In genomic region chr3:98895071-98895601, GRCm38 (mm10) we compare ENCODE assay signal across 8 mouse cellular contexts. TPM values are rescaled to one million over a fixed set of nuclear protein-coding genes. Genes with fewer than 3 reads are reported as not detected.
DNase-seq lines count a peak whose midpoint lies in the region; ATAC-seq lines count a peak whose summit lies in the region.

No protein-coding gene starts in this region.

- no peak overlapping the region for H3K27ac ChIP-seq in forebrain, embryonic 13.5 days
- H3K27ac ChIP-seq in midbrain, embryonic 16.5 days (ENCODE audit: low read length) = no peak overlapping the region

- H3K27me3 ChIP-seq in forebrain, embryonic 13.5 days = no peaks in the 10 kb centered on the region
- H3K27me3 ChIP-seq in midbrain, embryonic 16.5 days (ENCODE audit: control insufficient read depth, insufficient read depth, low read depth, low read length) = no peaks in the 10 kb centered on the region

- intact Hi-C loops in left cerebral cortex, postnatal 14 days (cut with DNase I) = loop anchor here (5.0 to 10.0 kb wide), 2 partner anchors 1042 to 1270 kb away; partner anchors contain the start of genes Gdap2 and Wdr3
- intact Hi-C loops in left cerebral cortex, postnatal 36 days (cut with DNase I) = loop anchor here (5.0 kb wide), 1 partner anchor 1042 kb away; no protein-coding TSS in a partner anchor

- ATAC-seq in forebrain, embryonic 13.5 days = 0 out of 2 replicates have a peak, but pooled peaks have one; percentile 45
- ATAC-seq in midbrain, embryonic 16.5 days = peak; percentile 82

- no peak overlapping the region for H3K4me3 ChIP-seq in forebrain, embryonic 13.5 days
- no peak overlapping the region for H3K4me3 ChIP-seq in midbrain, embryonic 16.5 days (ENCODE audit: low read depth, low read length)

- DNase-seq in left cerebral cortex, postnatal 14 days (ENCODE audit: low spot score in 2 of 2) = peak; percentile 15 to 39
- no peak for DNase-seq in left cerebral cortex, postnatal 36 days (ENCODE audit: low spot score in 2 of 2)
- DNase-seq in adrenal gland, postnatal 10 days = peak; percentile 25
- DNase-seq in kidney, adult 8-10 months = peak; percentile 30 to 50
- no peak for DNase-seq in thymus, postnatal 4 days
- no peak for DNase-seq in right cerebral cortex, postnatal 14 days

- 45% methylated on average over 10 of the region's 10 CpGs for WGBS in forebrain, embryonic 13.5 days
- 40% methylated on average over 10 of the region's 10 CpGs for WGBS in midbrain, embryonic 16.5 days

- H3K9ac ChIP-seq in forebrain, embryonic 13.5 days = no peak overlapping the region
- no peak overlapping the region for H3K9ac ChIP-seq in midbrain, embryonic 16.5 days (ENCODE audit: low read depth, low read length)

- H3K36me3 ChIP-seq in forebrain, embryonic 13.5 days (ENCODE audit: poor library complexity, severe bottlenecking) = no peaks in the 10 kb centered on the region
- H3K36me3 ChIP-seq in midbrain, embryonic 16.5 days (ENCODE audit: control insufficient read depth, insufficient read depth, low read length) = no peaks in the 10 kb centered on the region

- H3K9me3 ChIP-seq in forebrain, embryonic 13.5 days (replicated peaks) = no peaks in the 10 kb centered on the region
- no peaks in the 10 kb centered on the region for H3K9me3 ChIP-seq in midbrain, embryonic 16.5 days (replicated peaks; ENCODE audit: control insufficient read depth, low read length, poor library complexity, severe bottlenecking)

- no peaks in the 10 kb centered on the region for H3K4me1 ChIP-seq in forebrain, embryonic 13.5 days
- no peaks in the 10 kb centered on the region for H3K4me1 ChIP-seq in midbrain, embryonic 16.5 days (ENCODE audit: control insufficient read depth, insufficient read depth, low read length)

- no peak overlapping the region for H3K4me2 ChIP-seq in forebrain, embryonic 13.5 days
- no peak overlapping the region for H3K4me2 ChIP-seq in midbrain, embryonic 16.5 days (ENCODE audit: low read length)

RNA-seq across cellular contexts. Expression of gene Hao2, which starts 2.1 kb away (rescaled TPM):
- total RNA-seq in left cerebral cortex, postnatal 14 days (2021) = not detected
- total RNA-seq in left cerebral cortex, postnatal 36 days (2021) = not detected
- total RNA-seq in adrenal gland, postnatal 10 days (2021) = 100 to 1,000 TPM; 106 to 158 TPM
- 0.08 and 0.09 TPM in 2 replicates for polyA plus RNA-seq in forebrain, embryonic 13.5 days (2015; fragmentation: Nextera tagmentation; extraction: Ambion mirVana)
- not detected in 2 replicates for polyA plus RNA-seq in midbrain, embryonic 16.5 days (2015; fragmentation: Nextera tagmentation; extraction: Ambion mirVana)

RNA-seq across cellular contexts. Expression of gene Hsd3b1, which starts 35.5 kb away (rescaled TPM):
- not detected for total RNA-seq in left cerebral cortex, postnatal 14 days (2021)
- not detected for total RNA-seq in left cerebral cortex, postnatal 36 days (2021)
- 1,000 to 10,000 TPM; 4,410 to 4,611 TPM for total RNA-seq in adrenal gland, postnatal 10 days (2021)
- 0.13 TPM in 1 of 2 replicates, not detected in the other for polyA plus RNA-seq in forebrain, embryonic 13.5 days (2015; fragmentation: Nextera tagmentation; extraction: Ambion mirVana)
- polyA plus RNA-seq in midbrain, embryonic 16.5 days (2015; fragmentation: Nextera tagmentation; extraction: Ambion mirVana) = not detected in 2 replicates

Comparison
In these comparisons a context has a peak if more than half of its experiments do, and no peak if none do; other contexts are left out.
1. DNase-seq: peak in left cerebral cortex, postnatal 14 days (2 of 2), adrenal gland, postnatal 10 days (single experiment) and kidney, adult 8-10 months (2 of 2); none in left cerebral cortex, postnatal 36 days (0 of 2), thymus, postnatal 4 days (single experiment) and right cerebral cortex, postnatal 14 days (single experiment).
2. RNA of gene Hao2, which starts 2.1 kb away (total RNA-seq): 106 to 158 TPM in adrenal gland, postnatal 10 days; not detected in left cerebral cortex, postnatal 14 days and not detected in left cerebral cortex, postnatal 36 days; every median in the first group is over 100 times any median in the second.
3. RNA of gene Hsd3b1, which starts 35.5 kb away (total RNA-seq): 4,410 to 4,611 TPM in adrenal gland, postnatal 10 days; not detected in left cerebral cortex, postnatal 14 days and not detected in left cerebral cortex, postnatal 36 days; every median in the first group is over 1,000 times any median in the second.